Mouse (Mus musculus): ENCODE data around the gene Zic2. TPM values are rescaled to one million over a fixed set of nuclear protein-coding genes. Genes with fewer than 3 reads are reported as not detected.

The Zic2 gene
- polyA plus RNA-seq, 1 experiment from 2014 or later: not detected

- H3K9ac ChIP-seq (ENCODE audit: low read depth, low read length): no peak overlapping the region
- peaks cover 47% of the 10 kb centered on the region for H3K27me3 ChIP-seq (ENCODE audit: control insufficient read depth, insufficient read depth, low read length)
- H3K9me3 ChIP-seq (ENCODE audit: control insufficient read depth, low read length): no peaks in the 10 kb centered on the region
- no peak for ATAC-seq (ENCODE audit: low FRiP score, low TSS enrichment)
- H3K36me3 ChIP-seq (ENCODE audit: control insufficient read depth, insufficient read depth, low read length): no peaks in the 10 kb centered on the region
- no peaks in the 10 kb centered on the region for H3K4me1 ChIP-seq (ENCODE audit: control insufficient read depth, insufficient read depth, low read length)
- H3K27ac ChIP-seq (ENCODE audit: low read depth, low read length): no peak overlapping the region
- no peak overlapping the region for H3K4me3 ChIP-seq (ENCODE audit: low read length)
- WGBS: 65% methylated on average over 1 of the region's 1 CpGs
- H3K4me2 ChIP-seq (replicated peaks; ENCODE audit: low read depth, low read length): no peak overlapping the region
Observed at GRCm38 (mm10) chr14:122492015-122492414, 16.8 kb downstream of the Zic2 start.

GRCm38 (mm10) chr14:122509058-122509457, 33.8 kb downstream of the Zic2 start:
- no peak overlapping the region for H3K4me2 ChIP-seq (replicated peaks; ENCODE audit: low read depth, low read length)
- no peak overlapping the region for H3K9ac ChIP-seq (ENCODE audit: low read depth, low read length)
- no peaks in the 10 kb centered on the region for H3K4me1 ChIP-seq (ENCODE audit: control insufficient read depth, insufficient read depth, low read length)
- no peaks in the 10 kb centered on the region for H3K9me3 ChIP-seq (ENCODE audit: control insufficient read depth, low read length)
- no peak overlapping the region for H3K4me3 ChIP-seq (ENCODE audit: low read length)
- 24% methylated on average over 2 of the region's 2 CpGs for WGBS
- ATAC-seq (ENCODE audit: low FRiP score, low TSS enrichment): no peak
- H3K27me3 ChIP-seq (ENCODE audit: control insufficient read depth, insufficient read depth, low read length): no peaks in the 10 kb centered on the region
- H3K36me3 ChIP-seq (ENCODE audit: control insufficient read depth, insufficient read depth, low read length): no peaks in the 10 kb centered on the region
- H3K27ac ChIP-seq (ENCODE audit: low read depth, low read length): no peak overlapping the region

GRCm38 (mm10) chr14:122511519-122511918, 36.3 kb downstream of the Zic2 start:
- H3K27me3 ChIP-seq (ENCODE audit: control insufficient read depth, insufficient read depth, low read length): no peaks in the 10 kb centered on the region
- 60% methylated on average over 3 of the region's 3 CpGs for WGBS
- H3K9ac ChIP-seq (ENCODE audit: low read depth, low read length): no peak overlapping the region
- H3K27ac ChIP-seq (ENCODE audit: low read depth, low read length): no peak overlapping the region
- ATAC-seq (ENCODE audit: low FRiP score, low TSS enrichment): no peak
- no peaks in the 10 kb centered on the region for H3K36me3 ChIP-seq (ENCODE audit: control insufficient read depth, insufficient read depth, low read length)
- H3K4me1 ChIP-seq (ENCODE audit: control insufficient read depth, insufficient read depth, low read length): no peaks in the 10 kb centered on the region
- H3K4me2 ChIP-seq (replicated peaks; ENCODE audit: low read depth, low read length): no peak overlapping the region
- no peaks in the 10 kb centered on the region for H3K9me3 ChIP-seq (ENCODE audit: control insufficient read depth, low read length)
- no peak overlapping the region for H3K4me3 ChIP-seq (ENCODE audit: low read length)

GRCm38 (mm10) chr14:122513511-122514036, 38.3 kb downstream of the Zic2 start:
- Histone ChIP-seq H3K27me3 (ENCODE audit: control insufficient read depth, insufficient read depth, low read length) (no peaks in the 10 kb centered on the region), H3K27ac (ENCODE audit: low read depth, low read length) (no peak overlapping the region), H3K4me1 (ENCODE audit: control insufficient read depth, insufficient read depth, low read length) (no peaks in the 10 kb centered on the region), H3K9ac (ENCODE audit: low read depth, low read length) (no peak overlapping the region), H3K4me3 (ENCODE audit: low read length) (no peak overlapping the region), H3K36me3 (ENCODE audit: control insufficient read depth, insufficient read depth, low read length) (no peaks in the 10 kb centered on the region), H3K4me2 (replicated peaks; ENCODE audit: low read depth, low read length) (no peak overlapping the region), H3K9me3 (ENCODE audit: control insufficient read depth, low read length) (no peaks in the 10 kb centered on the region)
- no peak for ATAC-seq (ENCODE audit: low FRiP score, low TSS enrichment)
- WGBS: 60% methylated on average over 1 of the region's 1 CpGs

- no peak overlapping the region for H3K4me2 ChIP-seq (replicated peaks; ENCODE audit: low read depth, low read length)
- H3K27ac ChIP-seq (ENCODE audit: low read depth, low read length): no peak overlapping the region
- no peak for ATAC-seq (ENCODE audit: low FRiP score, low TSS enrichment)
- no peak overlapping the region for H3K4me3 ChIP-seq (ENCODE audit: low read length)
- 82% methylated on average over 4 of the region's 4 CpGs for WGBS
- H3K27me3 ChIP-seq (ENCODE audit: control insufficient read depth, insufficient read depth, low read length): no peaks in the 10 kb centered on the region
- no peak overlapping the region for H3K9ac ChIP-seq (ENCODE audit: low read depth, low read length)
- no peaks in the 10 kb centered on the region for H3K4me1 ChIP-seq (ENCODE audit: control insufficient read depth, insufficient read depth, low read length)
- H3K36me3 ChIP-seq (ENCODE audit: control insufficient read depth, insufficient read depth, low read length): no peaks in the 10 kb centered on the region
- peaks cover 4% of the 10 kb centered on the region; the same call in 1 of the 2 replicates for H3K9me3 ChIP-seq (ENCODE audit: control insufficient read depth, low read length)
Observed at GRCm38 (mm10) chr14:122528475-122528874, 53.2 kb downstream of the Zic2 start.

Other genes starting within 250 kb of the Zic2 start
- not detected in 2 replicates for gene Gm5089, start 24.3 kb upstream of the Zic2 start, polyA plus RNA-seq (2014; fragmentation: Nextera tagmentation; extraction: Ambion mirVana)
- 0.07 and 0.10 TPM in 2 replicates for gene Zic5, start 9.8 kb upstream of the Zic2 start, polyA plus RNA-seq (2014; fragmentation: Nextera tagmentation; extraction: Ambion mirVana)
- gene Gm10837, start 15.2 kb downstream of the Zic2 start, polyA plus RNA-seq (2014; fragmentation: Nextera tagmentation; extraction: Ambion mirVana): not detected in 2 replicates
- gene Pcca, start 58.9 kb downstream of the Zic2 start, polyA plus RNA-seq (2014; fragmentation: Nextera tagmentation; extraction: Ambion mirVana): 15.3 and 20.5 TPM in 2 replicates

All from kidney, embryonic 14.5 days (tissue).